Mouse (Mus musculus) R1 (cell line): ENCODE results near the gene Efcab5.

Experiments
- DNase-seq: peaks from one replicate; pipeline ENCODE4 v3.0.0-alpha.2; 2018; ENCODE audit warnings: low read depth, low spot score

Efcab5 gene

GRCm38 (mm10) chr11:77188868-77189267 lies at the start of gene Efcab5:
Gene Efcab5 (minus strand): TSS chr11:77188968.
- no peak for DNase-seq

- no peak for DNase-seq
Observed at GRCm38 (mm10) chr11:77235267-77235666, 46.5 kb upstream of the Efcab5 start.

- no peak for DNase-seq
Observed at GRCm38 (mm10) chr11:77231514-77231913, 42.7 kb upstream of the Efcab5 start.

GRCm38 (mm10) chr11:77230765-77231164 lies 42.0 kb upstream of the Efcab5 start:
- no peak for DNase-seq

GRCm38 (mm10) chr11:77216761-77217130 lies 28.0 kb upstream of the Efcab5 start:
- DNase-seq, result no peak

GRCm38 (mm10) chr11:77215951-77216760 lies 27.4 kb upstream of the Efcab5 start, which contains the start of gene Ssh2:
Gene Ssh2 (plus strand): TSS chr11:77216287.
- DNase-seq, result peak; percentile 86

GRCm38 (mm10) chr11:77215483-77215882 lies 26.7 kb upstream of the Efcab5 start:
- DNase-seq, result peak; percentile 56

- DNase-seq, result peak; percentile 73
Observed at GRCm38 (mm10) chr11:77214755-77215154, 26.0 kb upstream of the Efcab5 start.

- DNase-seq, result no peak
Observed at GRCm38 (mm10) chr11:77214142-77214692, 25.4 kb upstream of the Efcab5 start.

GRCm38 (mm10) chr11:77200703-77201102 lies 11.9 kb upstream of the Efcab5 start:
- DNase-seq, result no peak

GRCm38 (mm10) chr11:77199636-77200035 lies 10.9 kb upstream of the Efcab5 start:
- DNase-seq, result no peak

- DNase-seq, result no peak
Observed at GRCm38 (mm10) chr11:77196181-77197143, 7.7 kb upstream of the Efcab5 start.

GRCm38 (mm10) chr11:77195360-77196109 lies 6.8 kb upstream of the Efcab5 start:
- no peak for DNase-seq

- DNase-seq, result no peak
Observed at GRCm38 (mm10) chr11:77194762-77195161, 6.0 kb upstream of the Efcab5 start.

GRCm38 (mm10) chr11:77193941-77194553 lies 5.3 kb upstream of the Efcab5 start:
- peak; percentile 31 for DNase-seq

GRCm38 (mm10) chr11:77193410-77193809 lies 4.6 kb upstream of the Efcab5 start:
- no peak for DNase-seq

GRCm38 (mm10) chr11:77184926-77185325 lies 3.8 kb downstream of the Efcab5 start:
- no peak for DNase-seq

GRCm38 (mm10) chr11:77182616-77183015 lies 6.2 kb downstream of the Efcab5 start:
- no peak for DNase-seq

- DNase-seq, result no peak
Observed at GRCm38 (mm10) chr11:77182041-77182440, 6.7 kb downstream of the Efcab5 start.

GRCm38 (mm10) chr11:77181528-77181927 lies 7.2 kb downstream of the Efcab5 start:
- no peak for DNase-seq

- no peak for DNase-seq
Observed at GRCm38 (mm10) chr11:77180886-77181285, 7.9 kb downstream of the Efcab5 start.
